Mouse (Mus musculus) frontal cortex, postnatal 36 days (tissue): Measurements from ENCODE around the gene Ostm1.

ENCODE experiments used
- DNase-seq, 2 experiments: peaks; one replicate each; pipeline ENCODE4 v3.0.0; 2022; ENCODE audit warnings: low spot score in 2 of 2

Ostm1 gene

GRCm38 (mm10) chr10:42630596-42631355, 47.2 kb downstream of the Ostm1 start:
- DNase-seq = no peak

GRCm38 (mm10) chr10:42631754-42632452, 48.3 kb downstream of the Ostm1 start:
- DNase-seq = no peak

GRCm38 (mm10) chr10:42632453-42633360, 49.1 kb downstream of the Ostm1 start:
- no peak for DNase-seq

- DNase-seq = no peak
These were observed 49.9 kb downstream of the Ostm1 start for GRCm38 (mm10) chr10:42633361-42634121.

- DNase-seq = no peak
These were observed 50.6 kb downstream of the Ostm1 start for GRCm38 (mm10) chr10:42634122-42634720.

GRCm38 (mm10) chr10:42635046-42635445, 51.4 kb downstream of the Ostm1 start:
- no peak for DNase-seq

GRCm38 (mm10) chr10:42635566-42636359, 52.1 kb downstream of the Ostm1 start:
- no peak for DNase-seq

- DNase-seq = no peak
These were observed 52.9 kb downstream of the Ostm1 start for GRCm38 (mm10) chr10:42636360-42637182.

GRCm38 (mm10) chr10:42637183-42637788, 53.7 kb downstream of the Ostm1 start:
- peak in 1 of 2 experiments; percentile 66 for DNase-seq

GRCm38 (mm10) chr10:42639856-42640255, 56.2 kb downstream of the Ostm1 start:
- no peak for DNase-seq

- DNase-seq = no peak
These were observed 60.0 kb downstream of the Ostm1 start for GRCm38 (mm10) chr10:42643638-42644037.

- no peak for DNase-seq
These were observed 62.7 kb downstream of the Ostm1 start for GRCm38 (mm10) chr10:42646340-42646739.

GRCm38 (mm10) chr10:42661916-42662315, 78.3 kb downstream of the Ostm1 start:
- DNase-seq = no peak

- no peak for DNase-seq
These were observed 86.3 kb downstream of the Ostm1 start for GRCm38 (mm10) chr10:42669970-42670369.

- no peak for DNase-seq
These were observed 89.2 kb downstream of the Ostm1 start for GRCm38 (mm10) chr10:42672798-42673197.

GRCm38 (mm10) chr10:42675571-42675970, 91.9 kb downstream of the Ostm1 start:
- DNase-seq = no peak

GRCm38 (mm10) chr10:42678331-42678730, 94.7 kb downstream of the Ostm1 start:
- DNase-seq = no peak

- DNase-seq = peak; percentile 87 to 94
These were observed 95.2 kb downstream of the Ostm1 start for GRCm38 (mm10) chr10:42678755-42679364.
